ENCODE assay signal across 26 mouse cellular contexts in genomic region chr10:72650867-72651266, GRCm38 (mm10). TPM values are rescaled to one million over a fixed set of nuclear protein-coding genes. Genes with fewer than 3 reads are reported as not detected.
DNase-seq lines count a peak whose midpoint lies in the region; ATAC-seq and TF ChIP-seq lines count a peak whose summit lies in the region.
"Had no signal": no experiment of that assay in that cellular context is flagged by ENCODE, and none has a peak within 500 bp of the region (broad histone marks: within the 10 kb centered on the region; RNA-seq: fewer than 3 reads in every experiment).

No protein-coding gene starts in this region.

- H3K9me3 ChIP-seq in hindbrain, embryonic 15.5 days: no peaks in the 10 kb centered on the region
- H3K9me3 ChIP-seq in hindbrain, embryonic 10.5 days: no peaks in the 10 kb centered on the region
- no peaks in the 10 kb centered on the region for H3K9me3 ChIP-seq in E14TG2a.4 (ENCODE audit: low read length)
- no peaks in the 10 kb centered on the region for H3K9me3 ChIP-seq in midbrain, embryonic 15.5 days
- H3K9me3 ChIP-seq: embryonic facial prominence, embryonic 13.5 days; forebrain, embryonic 12.5 days; limb, embryonic 12.5 days; midbrain, embryonic 12.5 days had no signal

- no peak for TF ChIP-seq CTCF in E14TG2a.4 (conservative IDR thresholded peaks at IDR 0.05; ENCODE audit: low read length)

- no peak overlapping the region; the same call in 1 of the 2 replicates for H3K4me3 ChIP-seq in hindbrain, embryonic 15.5 days
- H3K4me3 ChIP-seq in hindbrain, embryonic 10.5 days: no peak overlapping the region
- H3K4me3 ChIP-seq in E14TG2a.4 (replicated peaks; ENCODE audit: low read length): peak overlapping the region; percentile 21
- H3K4me3 ChIP-seq in midbrain, embryonic 15.5 days: no peak overlapping the region
- H3K4me3 ChIP-seq: embryonic facial prominence, embryonic 13.5 days; erythroblast, embryonic 14.5 days; forebrain, embryonic 12.5 days; layer of hippocampus, adult 2 months; limb, embryonic 12.5 days; midbrain, embryonic 12.5 days had no signal

- H3K4me2 ChIP-seq in hindbrain, embryonic 15.5 days: peak overlapping the region; percentile 36
- peak overlapping the region; percentile 0; the same call in 1 of the 2 replicates for H3K4me2 ChIP-seq in midbrain, embryonic 15.5 days
- H3K4me2 ChIP-seq: embryonic facial prominence, embryonic 13.5 days; forebrain, embryonic 12.5 days; heart, embryonic 11.5 days; limb, embryonic 12.5 days; liver, embryonic 11.5 days; midbrain, embryonic 12.5 days had no signal

- no peak overlapping the region for H3K9ac ChIP-seq in hindbrain, embryonic 15.5 days
- H3K9ac ChIP-seq in midbrain, embryonic 15.5 days: no peak overlapping the region
- H3K9ac ChIP-seq: embryonic facial prominence, embryonic 13.5 days; forebrain, embryonic 12.5 days; limb, embryonic 12.5 days; liver, postnatal 0 days; midbrain, embryonic 12.5 days had no signal

- no peaks in the 10 kb centered on the region for H3K27me3 ChIP-seq in hindbrain, embryonic 15.5 days
- no peaks in the 10 kb centered on the region for H3K27me3 ChIP-seq in hindbrain, embryonic 10.5 days (ENCODE audit: insufficient read depth, poor library complexity, severe bottlenecking)
- H3K27me3 ChIP-seq in E14TG2a.4 (ENCODE audit: insufficient read depth, low read length): no peaks in the 10 kb centered on the region
- no peaks in the 10 kb centered on the region for H3K27me3 ChIP-seq in midbrain, embryonic 15.5 days (replicated peaks)
- H3K27me3 ChIP-seq: embryonic facial prominence, embryonic 13.5 days; forebrain, embryonic 12.5 days; limb, embryonic 12.5 days; midbrain, embryonic 12.5 days had no signal

- peaks cover 7% of the 10 kb centered on the region for H3K4me1 ChIP-seq in hindbrain, embryonic 15.5 days (replicated peaks)
- peaks cover 11% of the 10 kb centered on the region for H3K4me1 ChIP-seq in hindbrain, embryonic 10.5 days (replicated peaks)
- peaks cover 44% of the 10 kb centered on the region for H3K4me1 ChIP-seq in E14TG2a.4 (replicated peaks; ENCODE audit: low read depth, low read length)
- H3K4me1 ChIP-seq in midbrain, embryonic 15.5 days: peaks cover 8% of the 10 kb centered on the region

- DNase-seq in hindbrain, embryonic 10.5 days (ENCODE audit: low spot score): no peak
- peak; percentile 32 for DNase-seq in NIH3T3 (ENCODE audit: low read depth)
- no peak for DNase-seq in testis, postnatal 10 days (ENCODE audit: low spot score)
- DNase-seq in adrenal gland, postnatal 14 days: no peak
- DNase-seq: adrenal gland, adult 2 months; cerebellum, adult 18-20 months; cerebellum, postnatal 36 days; embryo, embryonic 11 days; heart, adult 11 months; kidney, postnatal 25 days; liver, postnatal 0 days; thymus, adult 2 months had no signal

- peak overlapping the region; percentile 8; the same call in 1 of the 2 replicates for H3K27ac ChIP-seq in hindbrain, embryonic 15.5 days (replicated peaks)
- no peak overlapping the region for H3K27ac ChIP-seq in hindbrain, embryonic 10.5 days
- no peak overlapping the region for H3K27ac ChIP-seq in midbrain, embryonic 15.5 days
- H3K27ac ChIP-seq: embryonic facial prominence, embryonic 13.5 days; forebrain, embryonic 12.5 days; layer of hippocampus, adult 2 months; limb, embryonic 12.5 days; midbrain, embryonic 12.5 days had no signal

- H3K36me3 ChIP-seq in hindbrain, embryonic 15.5 days: no peaks in the 10 kb centered on the region
- H3K36me3 ChIP-seq in hindbrain, embryonic 10.5 days: peaks cover 1% of the 10 kb centered on the region
- peaks cover 4% of the 10 kb centered on the region for H3K36me3 ChIP-seq in E14TG2a.4 (ENCODE audit: insufficient read depth, low read length)
- no peaks in the 10 kb centered on the region for H3K36me3 ChIP-seq in midbrain, embryonic 15.5 days (replicated peaks)
- H3K36me3 ChIP-seq: forebrain, embryonic 12.5 days; limb, embryonic 12.5 days; midbrain, embryonic 12.5 days had no signal

- WGBS in hindbrain, embryonic 15.5 days: 40% methylated on average over 6 of the region's 6 CpGs
- WGBS in hindbrain, embryonic 10.5 days: 54% methylated on average over 6 of the region's 6 CpGs
- WGBS in midbrain, embryonic 15.5 days: 33% methylated on average over 6 of the region's 6 CpGs

- ATAC-seq in hindbrain, embryonic 15.5 days (ENCODE audit: low FRiP score, low read depth): no peak
- ATAC-seq in midbrain, embryonic 15.5 days (replicated peaks): no peak
- ATAC-seq: CD4-positive, CD25-positive, alpha-beta regulatory T cell, adult 4 months; intestine, postnatal 0 days; liver, postnatal 0 days; lung, postnatal 0 days had no signal

RNA-seq across cellular contexts. Expression of gene Zwint, which starts 3.8 kb away (rescaled TPM):
- polyA plus RNA-seq in hindbrain, embryonic 15.5 days (2015; fragmentation: Nextera tagmentation; extraction: Ambion mirVana): 854 and 857 TPM in 2 replicates
- polyA plus RNA-seq in hindbrain, embryonic 10.5 days (2016; fragmentation: Nextera tagmentation; extraction: Ambion mirVana): 379 and 412 TPM in 2 replicates
- polyA plus RNA-seq in midbrain, embryonic 15.5 days (2015; fragmentation: Nextera tagmentation; extraction: Ambion mirVana): 836 and 838 TPM in 2 replicates
- total RNA-seq in adrenal gland, postnatal 14 days (2021): 131 and 148 TPM in 2 replicates
